Mouse (Mus musculus) cerebellum, adult 8-10 months (tissue): ENCODE results near the gene Atf2.
A peak's percentile ranks its signal among the peaks of the same experiment; 100 is the strongest.
"Not testable (repeated sequence)": the region's sequence is repeated elsewhere in the genome, so short reads cannot be mapped to it uniquely, and the experiment has no call there.

Experiments
- DNase-seq: peaks from one replicate; pipeline ENCODE4 v3.0.0; 2022

Atf2 gene

GRCm38 (mm10) chr2:73877891-73878290 lies 14.5 kb downstream of the Atf2 start:
- no peak for DNase-seq

- DNase-seq = peak; percentile 58
Measured at GRCm38 (mm10) chr2:73867764-73868487, 24.5 kb downstream of the Atf2 start.

GRCm38 (mm10) chr2:73860046-73860624 lies 32.3 kb downstream of the Atf2 start:
- no peak for DNase-seq

GRCm38 (mm10) chr2:73857352-73857751 lies 35.1 kb downstream of the Atf2 start:
- DNase-seq = no peak

GRCm38 (mm10) chr2:73856246-73856645 lies 36.2 kb downstream of the Atf2 start:
- DNase-seq = no peak

GRCm38 (mm10) chr2:73834406-73835015 lies 57.9 kb downstream of the Atf2 start:
- DNase-seq = no peak

GRCm38 (mm10) chr2:73833284-73833683 lies 59.2 kb downstream of the Atf2 start:
- DNase-seq = no peak

- no peak for DNase-seq
Measured at GRCm38 (mm10) chr2:73818742-73819141, 73.7 kb downstream of the Atf2 start.

- DNase-seq = no peak
Measured at GRCm38 (mm10) chr2:73807609-73808008, 84.8 kb downstream of the Atf2 start.

- not testable (repeated sequence) for DNase-seq
Measured at GRCm38 (mm10) chr2:73800127-73800526, 92.3 kb downstream of the Atf2 start.

- no peak for DNase-seq
Measured at GRCm38 (mm10) chr2:73798786-73799185, 93.7 kb downstream of the Atf2 start.

GRCm38 (mm10) chr2:73798136-73798535 lies 94.3 kb downstream of the Atf2 start:
- no peak for DNase-seq

GRCm38 (mm10) chr2:73791846-73792630 lies 100.4 kb downstream of the Atf2 start:
- no peak for DNase-seq

- no peak for DNase-seq
Measured at GRCm38 (mm10) chr2:73790332-73790731, 102.1 kb downstream of the Atf2 start.

GRCm38 (mm10) chr2:73788395-73788794 lies 104.0 kb downstream of the Atf2 start:
- no peak for DNase-seq

- DNase-seq = no peak
Measured at GRCm38 (mm10) chr2:73782371-73782905, 110.0 kb downstream of the Atf2 start.

- no peak for DNase-seq
Measured at GRCm38 (mm10) chr2:73780321-73781010, 112.0 kb downstream of the Atf2 start.

GRCm38 (mm10) chr2:73779796-73780195 lies 112.6 kb downstream of the Atf2 start:
- no peak for DNase-seq

- DNase-seq = no peak
Measured at GRCm38 (mm10) chr2:73779016-73779595, 113.3 kb downstream of the Atf2 start.

GRCm38 (mm10) chr2:73776936-73777335 lies 115.5 kb downstream of the Atf2 start:
- no peak for DNase-seq

GRCm38 (mm10) chr2:73775683-73776310 lies 116.6 kb downstream of the Atf2 start:
- peak; percentile 20 for DNase-seq
